Mouse (Mus musculus): ENCODE measurements around the gene Actr5. TPM values are rescaled to one million over a fixed set of nuclear protein-coding genes. Genes with fewer than 3 reads are reported as not detected.

Gene Actr5
- polyA plus RNA-seq, 2 experiments, result 3.6 to 4.9 TPM

- TF ChIP-seq EP300 (IDR thresholded peaks at IDR 0.05; ENCODE audit: low read depth) (no peak), CTCF (IDR thresholded peaks at IDR 0.05; ENCODE audit: low read depth) (no peak)
- 43% methylated on average over 3 of the region's 3 CpGs for WGBS (ENCODE audit: insufficient replicate concordance)
- ATAC-seq (ENCODE audit: insufficient read depth), result no peak
- no peak overlapping the region for H3K4me2 ChIP-seq (ENCODE audit: low read depth)
- H3K27ac ChIP-seq, result no peak overlapping the region
- H3K4me1 ChIP-seq (replicated peaks; ENCODE audit: control insufficient read depth in 2 of 2, insufficient read depth in 2 of 2, low read length in 1 of 2), result no peaks in the 10 kb centered on the region
- DNase-seq (ENCODE audit: low read depth in 3 of 3, low spot score in 3 of 3), result no peak
- no peaks in the 10 kb centered on the region for H3K9me3 ChIP-seq (ENCODE audit: control insufficient read depth, low read length)
- no peak overlapping the region for H3K4me3 ChIP-seq (ENCODE audit: insufficient read depth in 1 of 2, low read depth in 2 of 2, low read length in 2 of 2)
- H3K36me3 ChIP-seq (replicated peaks; ENCODE audit: control insufficient read depth, insufficient read depth, low read depth), result no peaks in the 10 kb centered on the region
- no peak overlapping the region for H3K9ac ChIP-seq (replicated peaks)
- H3K27me3 ChIP-seq (ENCODE audit: control insufficient read depth, insufficient read depth, low read length), result no peaks in the 10 kb centered on the region; the same call in 1 of the 2 replicates
Observed at GRCm38 (mm10) chr2:158590495-158590894, 34.2 kb upstream of the Actr5 start.

GRCm38 (mm10) chr2:158591286-158591685 lies 33.4 kb upstream of the Actr5 start:
- no peaks in the 10 kb centered on the region for H3K36me3 ChIP-seq (replicated peaks; ENCODE audit: control insufficient read depth, insufficient read depth, low read depth)
- no peak overlapping the region for H3K4me3 ChIP-seq (ENCODE audit: insufficient read depth in 1 of 2, low read depth in 2 of 2, low read length in 2 of 2)
- no peaks in the 10 kb centered on the region; the same call in 1 of the 2 replicates for H3K27me3 ChIP-seq (ENCODE audit: control insufficient read depth, insufficient read depth, low read length)
- no peak overlapping the region for H3K4me2 ChIP-seq (ENCODE audit: low read depth)
- WGBS (ENCODE audit: insufficient replicate concordance), result 43% methylated on average over 5 of the region's 5 CpGs
- ATAC-seq (ENCODE audit: insufficient read depth) (no peak), DNase-seq (ENCODE audit: low read depth in 3 of 3, low spot score in 3 of 3) (no peak)
- no peaks in the 10 kb centered on the region for H3K9me3 ChIP-seq (ENCODE audit: control insufficient read depth, low read length)
- H3K4me1 ChIP-seq (replicated peaks; ENCODE audit: control insufficient read depth in 2 of 2, insufficient read depth in 2 of 2, low read length in 1 of 2), result no peaks in the 10 kb centered on the region
- no peak for TF ChIP-seq EP300 (IDR thresholded peaks at IDR 0.05; ENCODE audit: low read depth)
- TF ChIP-seq CTCF (IDR thresholded peaks at IDR 0.05; ENCODE audit: low read depth), result no peak
- no peak overlapping the region for H3K9ac ChIP-seq (replicated peaks)
- H3K27ac ChIP-seq, result no peak overlapping the region

- no peak for ATAC-seq (ENCODE audit: insufficient read depth)
- DNase-seq (ENCODE audit: low read depth in 3 of 3, low spot score in 3 of 3), result no peak
- no peak overlapping the region for H3K4me2 ChIP-seq (ENCODE audit: low read depth)
- no peak overlapping the region for H3K27ac ChIP-seq
- H3K4me1 ChIP-seq (replicated peaks; ENCODE audit: control insufficient read depth in 2 of 2, insufficient read depth in 2 of 2, low read length in 1 of 2), result no peaks in the 10 kb centered on the region
- H3K9ac ChIP-seq (replicated peaks), result no peak overlapping the region
- no peak overlapping the region for H3K4me3 ChIP-seq (ENCODE audit: insufficient read depth in 1 of 2, low read depth in 2 of 2, low read length in 2 of 2)
- TF ChIP-seq CTCF (IDR thresholded peaks at IDR 0.05; ENCODE audit: low read depth), result no peak
- TF ChIP-seq EP300 (IDR thresholded peaks at IDR 0.05; ENCODE audit: low read depth), result no peak
- no peaks in the 10 kb centered on the region for H3K36me3 ChIP-seq (replicated peaks; ENCODE audit: control insufficient read depth, insufficient read depth, low read depth)
- no peaks in the 10 kb centered on the region for H3K9me3 ChIP-seq (ENCODE audit: control insufficient read depth, low read length)
- no peaks in the 10 kb centered on the region; the same call in 1 of the 2 replicates for H3K27me3 ChIP-seq (ENCODE audit: control insufficient read depth, insufficient read depth, low read length)
- WGBS (ENCODE audit: insufficient replicate concordance), result 28% methylated on average over 4 of the region's 4 CpGs
Observed at GRCm38 (mm10) chr2:158593371-158593770, 31.3 kb upstream of the Actr5 start.

DNA sequence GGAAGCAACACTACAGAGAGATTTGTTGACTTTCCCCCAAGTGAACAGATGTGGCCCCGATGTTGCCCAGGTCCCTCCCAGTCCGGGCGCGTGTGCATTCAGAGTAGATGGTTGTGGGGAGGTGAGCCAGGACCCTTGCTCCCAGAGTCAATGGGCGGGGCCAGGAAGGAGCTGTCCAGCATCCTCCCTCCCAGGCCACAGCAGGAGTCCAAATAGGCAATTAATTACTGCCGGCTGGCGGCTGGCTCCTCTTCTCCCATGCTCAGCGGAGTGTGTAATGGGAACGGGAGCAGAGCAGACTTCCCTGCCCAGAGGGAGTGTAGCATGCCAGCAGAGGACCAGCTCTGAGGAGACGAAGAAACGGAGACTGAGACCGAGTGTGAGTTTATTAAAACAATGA lies 29.6 kb upstream of the Actr5 start:
- Histone ChIP-seq H3K4me3 (ENCODE audit: insufficient read depth in 1 of 2, low read depth in 2 of 2, low read length in 2 of 2) (no peak overlapping the region), H3K4me2 (ENCODE audit: low read depth) (no peak overlapping the region), H3K27ac (no peak overlapping the region), H3K27me3 (ENCODE audit: control insufficient read depth, insufficient read depth, low read length) (no peaks in the 10 kb centered on the region; the same call in 1 of the 2 replicates), H3K4me1 (replicated peaks; ENCODE audit: control insufficient read depth in 2 of 2, insufficient read depth in 2 of 2, low read length in 1 of 2) (no peaks in the 10 kb centered on the region), H3K9me3 (ENCODE audit: control insufficient read depth, low read length) (no peaks in the 10 kb centered on the region), H3K36me3 (replicated peaks; ENCODE audit: control insufficient read depth, insufficient read depth, low read depth) (no peaks in the 10 kb centered on the region), H3K9ac (replicated peaks) (no peak overlapping the region)
- 4% methylated on average over 12 of the region's 12 CpGs for WGBS (ENCODE audit: insufficient replicate concordance)
- TF ChIP-seq CTCF (IDR thresholded peaks at IDR 0.05; ENCODE audit: low read depth), result no peak
- no peak for TF ChIP-seq EP300 (IDR thresholded peaks at IDR 0.05; ENCODE audit: low read depth)
- ATAC-seq (ENCODE audit: insufficient read depth) (no peak), DNase-seq (ENCODE audit: low read depth in 3 of 3, low spot score in 3 of 3) (no peak)

- Histone ChIP-seq H3K4me1 (replicated peaks; ENCODE audit: control insufficient read depth in 2 of 2, insufficient read depth in 2 of 2, low read length in 1 of 2) (no peaks in the 10 kb centered on the region), H3K36me3 (replicated peaks; ENCODE audit: control insufficient read depth, insufficient read depth, low read depth) (no peaks in the 10 kb centered on the region), H3K4me2 (ENCODE audit: low read depth) (no peak overlapping the region), H3K4me3 (ENCODE audit: insufficient read depth in 1 of 2, low read depth in 2 of 2, low read length in 2 of 2) (no peak overlapping the region), H3K27me3 (ENCODE audit: control insufficient read depth, insufficient read depth, low read length) (no peaks in the 10 kb centered on the region; the same call in 1 of the 2 replicates), H3K9me3 (ENCODE audit: control insufficient read depth, low read length) (no peaks in the 10 kb centered on the region), H3K9ac (replicated peaks) (no peak overlapping the region), H3K27ac (no peak overlapping the region)
- TF ChIP-seq CTCF (IDR thresholded peaks at IDR 0.05; ENCODE audit: low read depth) (no peak), EP300 (IDR thresholded peaks at IDR 0.05; ENCODE audit: low read depth) (no peak)
- WGBS (ENCODE audit: insufficient replicate concordance), result 38% methylated on average over 7 of the region's 7 CpGs
- no peak for DNase-seq (ENCODE audit: low read depth in 3 of 3, low spot score in 3 of 3)
- ATAC-seq (ENCODE audit: insufficient read depth), result no peak
Observed at GRCm38 (mm10) chr2:158595577-158595976, 29.1 kb upstream of the Actr5 start.

All from liver, embryonic 14.5 days (tissue).